Mouse (Mus musculus) ES-Bruce4 (cell line): ENCODE measurements at regions not wholly inside any gene's neighbourhood (a gene's known extent, or its start where the extent isn't known, plus 50 kb on each side); places are given as distances from the start of the nearest gene placed in this dataset.

Experiments
- CTCF ChIP-seq: IDR thresholded peaks from one replicate; pipeline ENCODE4 v1.8.1; 2011; ENCODE audit warnings: low read depth, low read length
- EP300 ChIP-seq: IDR thresholded peaks from 2 replicates; pipeline ENCODE4 v1.6.1; 2011; ENCODE audit warnings: low read depth, low read length; ENCODE audit not compliant: insufficient read depth
- POLR2A ChIP-seq: IDR thresholded peaks from one replicate; pipeline ENCODE4 v1.8.1; 2011; ENCODE audit warnings: low read length; ENCODE audit not compliant: insufficient read depth

DNA sequence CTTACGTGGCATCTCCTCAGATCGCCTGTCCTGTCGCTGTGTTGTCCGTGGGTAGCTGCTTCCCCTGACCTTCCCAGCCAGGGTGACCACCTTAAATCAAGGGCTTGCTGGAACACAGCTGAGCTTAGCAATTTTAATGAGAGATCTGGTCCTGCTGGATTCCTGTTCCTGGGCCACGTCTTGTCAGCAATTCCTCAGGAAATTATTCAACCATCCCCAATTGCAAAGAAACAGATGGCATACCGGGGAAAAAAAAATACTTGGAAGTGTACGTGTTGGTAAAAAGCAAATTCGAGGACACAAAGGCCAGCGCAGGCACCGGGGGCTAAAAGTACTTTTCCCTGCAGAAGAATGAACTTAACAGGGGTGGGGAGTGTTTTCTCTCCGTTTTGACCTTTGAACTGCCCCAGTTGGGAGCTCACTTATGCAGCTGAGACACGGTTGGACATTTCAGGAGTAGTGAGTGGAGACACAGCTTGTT lies 107.0 kb upstream of the Rhobtb1 start:
- TF ChIP-seq CTCF (no peak), EP300 (no peak), POLR2A (no peak)
